Mouse (Mus musculus): ENCODE data around the gene Lbp.

Gene Lbp

DNA sequence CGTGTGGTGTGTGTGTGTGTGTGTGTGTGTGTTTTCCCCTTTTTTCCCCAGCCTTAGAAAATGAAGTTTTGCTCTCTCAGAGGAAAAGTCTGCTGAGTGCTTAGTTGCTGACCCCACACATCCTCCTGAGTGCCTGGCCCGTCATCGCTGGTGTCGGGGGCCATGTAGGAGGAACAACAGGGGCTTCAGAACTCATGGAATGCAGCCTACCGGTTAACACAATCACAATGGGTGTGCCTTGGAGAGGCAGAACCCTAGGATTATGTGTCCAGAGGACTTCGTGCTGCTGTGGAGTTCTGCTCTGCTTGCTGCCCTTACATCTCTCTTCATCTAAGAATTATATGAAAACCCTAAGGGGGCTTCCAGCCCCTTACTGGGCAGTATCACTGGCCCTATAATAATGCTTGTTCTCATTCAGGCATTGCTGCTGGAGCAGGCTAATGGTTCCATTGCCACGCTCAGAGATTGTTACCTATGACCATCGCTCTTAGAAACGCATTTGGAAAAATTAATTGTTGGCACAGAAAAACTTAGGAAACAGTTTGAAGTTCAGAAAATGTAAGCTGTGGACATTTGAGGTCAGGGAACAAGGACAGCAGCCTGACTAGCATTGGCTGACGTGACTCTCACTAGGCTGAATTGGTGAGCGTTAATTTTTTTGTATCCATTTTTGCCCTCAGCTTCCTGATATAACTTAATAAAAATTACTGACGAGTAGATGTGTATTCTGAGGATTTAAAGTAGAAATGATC lies 59.0 kb downstream of the Lbp start:
- TF ChIP-seq GATA4 (IDR thresholded peaks at IDR 0.05; ENCODE audit: insufficient replicate concordance, low read length), result no peak

DNA sequence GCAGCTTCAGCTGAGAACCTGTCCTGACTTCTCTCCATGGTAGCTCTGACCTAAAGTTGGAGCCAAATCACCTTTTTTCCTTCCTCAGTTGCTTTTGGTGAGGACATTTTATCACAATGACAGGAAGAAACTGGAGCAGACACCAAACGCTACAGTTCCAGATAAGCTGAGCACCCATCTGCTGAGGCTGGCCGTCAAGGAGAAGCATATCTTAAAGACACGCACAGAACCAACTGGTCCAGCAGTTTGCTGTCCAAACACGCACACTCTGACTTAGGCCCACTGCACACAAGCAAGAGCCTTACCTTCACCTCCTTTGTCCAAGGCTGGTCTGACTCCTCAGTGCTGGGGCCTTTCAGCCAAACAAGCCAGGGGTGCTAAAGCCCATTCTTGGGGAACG lies 61.4 kb downstream of the Lbp start:
- no peak for TF ChIP-seq GATA4 (IDR thresholded peaks at IDR 0.05; ENCODE audit: insufficient replicate concordance, low read length)

DNA sequence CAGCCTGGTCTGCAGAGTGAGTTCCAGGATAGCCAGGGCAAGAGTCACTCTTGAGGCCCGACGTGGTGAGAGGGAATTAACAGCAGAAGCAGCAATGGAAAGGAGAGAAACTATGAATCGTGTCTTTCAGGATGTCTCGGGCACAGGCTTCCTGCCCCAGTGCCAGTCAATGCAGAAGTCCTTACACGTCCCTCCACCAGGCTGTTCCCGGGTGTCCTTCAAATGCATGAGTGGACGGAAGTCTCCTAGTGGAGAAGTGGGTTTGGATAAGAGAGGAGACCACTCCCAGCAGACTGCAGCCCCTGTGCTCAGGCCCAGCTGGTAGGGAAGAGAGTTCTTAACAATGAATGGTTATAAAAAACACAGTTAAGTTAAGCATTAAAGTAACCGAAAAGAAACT lies 62.0 kb downstream of the Lbp start:
- no peak for TF ChIP-seq GATA4 (IDR thresholded peaks at IDR 0.05; ENCODE audit: insufficient replicate concordance, low read length)

DNA sequence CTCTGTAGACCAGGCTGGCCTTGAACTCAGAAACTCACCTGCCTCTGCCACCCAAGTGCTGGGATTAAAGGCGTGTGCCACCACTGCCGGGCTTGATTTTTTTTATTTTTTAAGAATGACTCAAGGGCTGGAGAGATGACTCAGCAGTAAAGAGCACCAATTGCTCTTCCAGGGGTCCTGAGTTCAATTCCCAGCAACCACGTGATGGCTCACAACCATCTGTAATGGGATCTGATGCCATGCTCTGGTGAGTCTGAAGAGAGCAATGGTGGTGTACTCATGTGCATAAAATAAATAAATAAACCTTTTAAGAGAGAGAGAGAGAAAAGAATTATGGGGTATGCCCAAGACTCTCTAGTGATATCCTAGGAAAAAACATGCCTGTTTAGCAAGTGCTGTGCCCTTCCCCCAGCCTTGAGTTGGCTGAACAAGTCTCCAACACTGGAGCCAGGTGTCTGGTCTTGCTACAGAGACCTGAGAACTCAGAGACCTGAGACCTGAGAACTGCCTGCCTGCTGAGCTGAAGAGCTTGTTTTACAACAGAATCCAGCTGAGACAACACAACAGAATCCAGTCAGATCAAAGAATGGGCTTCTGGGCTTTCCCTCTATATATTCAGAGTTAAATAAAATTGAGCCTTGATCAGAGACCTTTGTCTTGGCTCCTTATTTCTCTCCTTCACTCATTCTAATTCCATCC lies 63.3 kb downstream of the Lbp start:
- TF ChIP-seq GATA4 (IDR thresholded peaks at IDR 0.05; ENCODE audit: insufficient replicate concordance, low read length), result no peak

DNA sequence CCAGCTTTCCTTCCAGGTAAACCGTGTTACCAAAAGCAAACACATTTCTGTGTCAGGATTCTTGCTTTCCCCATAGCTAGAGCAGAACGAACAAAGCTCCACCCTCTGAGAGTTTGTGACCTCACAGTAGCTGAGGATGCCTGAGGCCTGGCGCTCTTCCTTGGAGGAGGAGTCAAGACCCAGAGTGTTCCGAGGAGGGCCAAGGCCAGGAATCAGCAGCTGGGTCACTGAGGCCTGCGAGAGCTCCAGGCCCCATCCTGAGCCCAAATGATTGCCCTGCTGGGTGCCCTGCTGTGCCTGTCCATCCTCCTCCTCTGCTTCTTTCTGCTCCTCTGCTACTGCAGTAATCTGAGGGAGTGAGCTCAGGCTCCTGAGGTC lies 63.9 kb downstream of the Lbp start:
- TF ChIP-seq GATA4 (IDR thresholded peaks at IDR 0.05; ENCODE audit: insufficient replicate concordance, low read length), result no peak

DNA sequence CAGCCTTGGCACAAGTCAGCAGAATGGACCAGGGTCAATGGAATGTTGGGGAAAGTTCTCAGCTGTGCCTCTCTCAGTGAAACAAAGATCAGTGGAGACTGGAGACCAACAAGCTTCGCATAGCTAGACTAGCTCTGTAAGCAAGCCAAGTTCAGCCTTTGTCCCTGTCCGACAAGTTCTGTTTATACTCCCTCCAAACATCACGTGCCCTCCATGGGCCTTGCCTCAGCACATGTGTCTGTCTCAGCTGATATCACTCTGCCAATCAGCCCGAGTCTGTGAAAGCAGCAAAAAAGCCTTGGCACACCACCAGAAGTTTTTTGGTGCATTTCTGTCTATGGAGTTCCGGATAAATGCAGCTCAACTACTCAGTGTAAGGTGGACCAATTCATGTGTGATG lies 66.8 kb downstream of the Lbp start:
- TF ChIP-seq GATA4 (IDR thresholded peaks at IDR 0.05; ENCODE audit: insufficient replicate concordance, low read length), result no peak

DNA sequence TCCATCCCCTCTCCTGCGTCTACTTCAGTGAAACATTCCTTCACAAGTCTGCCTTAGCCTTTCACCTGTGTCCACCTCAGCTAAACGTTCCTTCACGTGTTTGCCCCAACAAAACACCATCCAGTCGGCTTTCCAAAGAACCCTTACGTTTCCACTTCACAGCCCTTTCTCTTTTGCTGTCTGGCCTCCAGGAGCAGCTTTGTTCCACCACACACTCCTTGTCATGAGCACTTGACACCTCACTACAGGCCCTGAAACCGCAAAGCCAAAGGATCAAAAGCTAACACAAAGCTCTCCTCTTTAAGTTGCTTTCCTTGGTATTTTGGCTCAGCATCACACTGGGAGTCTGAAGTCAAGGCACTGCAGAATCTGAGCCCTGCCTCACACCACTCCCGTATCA lies 67.2 kb downstream of the Lbp start:
- TF ChIP-seq GATA4 (IDR thresholded peaks at IDR 0.05; ENCODE audit: insufficient replicate concordance, low read length), result no peak

DNA sequence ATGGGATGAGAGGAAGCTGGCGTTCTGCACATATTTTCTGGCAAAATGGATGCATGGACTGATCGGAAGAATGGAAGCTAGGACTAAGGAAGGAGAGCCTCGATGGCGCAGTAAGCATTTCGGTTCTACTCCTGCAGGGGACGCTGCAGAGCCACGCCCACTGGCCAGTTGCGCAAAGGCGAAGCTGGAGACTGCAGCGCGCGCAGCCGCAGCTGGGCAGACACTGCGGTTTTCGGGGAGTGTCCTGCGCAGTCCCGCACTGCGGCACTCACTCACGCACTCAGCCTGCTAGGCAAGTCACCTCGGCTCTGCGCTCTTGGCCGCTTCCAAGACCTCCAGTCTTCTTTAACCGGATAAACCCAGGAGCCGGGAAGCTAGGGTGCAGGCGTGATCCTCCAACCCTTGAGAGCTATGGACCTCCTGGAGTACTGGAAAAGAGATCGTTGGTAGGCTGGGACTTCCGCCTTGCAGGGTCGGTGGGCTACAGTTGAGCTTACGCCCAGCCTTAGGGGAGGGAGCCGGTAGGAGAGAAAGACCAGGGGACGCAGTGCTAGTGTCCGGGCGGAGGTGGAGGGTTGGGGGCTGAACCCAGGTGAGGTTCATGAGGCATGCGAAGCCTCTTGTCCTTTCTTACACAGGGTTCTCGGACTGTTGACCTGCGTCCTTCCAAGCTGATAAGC lies 69.3 kb downstream of the Lbp start, which contains the start of gene Snhg11:
Gene Snhg11, plus strand, starts transcription at position 196 of the 680 bp plus-strand sequence.
- no peak for TF ChIP-seq GATA4 (IDR thresholded peaks at IDR 0.05; ENCODE audit: insufficient replicate concordance, low read length)

DNA sequence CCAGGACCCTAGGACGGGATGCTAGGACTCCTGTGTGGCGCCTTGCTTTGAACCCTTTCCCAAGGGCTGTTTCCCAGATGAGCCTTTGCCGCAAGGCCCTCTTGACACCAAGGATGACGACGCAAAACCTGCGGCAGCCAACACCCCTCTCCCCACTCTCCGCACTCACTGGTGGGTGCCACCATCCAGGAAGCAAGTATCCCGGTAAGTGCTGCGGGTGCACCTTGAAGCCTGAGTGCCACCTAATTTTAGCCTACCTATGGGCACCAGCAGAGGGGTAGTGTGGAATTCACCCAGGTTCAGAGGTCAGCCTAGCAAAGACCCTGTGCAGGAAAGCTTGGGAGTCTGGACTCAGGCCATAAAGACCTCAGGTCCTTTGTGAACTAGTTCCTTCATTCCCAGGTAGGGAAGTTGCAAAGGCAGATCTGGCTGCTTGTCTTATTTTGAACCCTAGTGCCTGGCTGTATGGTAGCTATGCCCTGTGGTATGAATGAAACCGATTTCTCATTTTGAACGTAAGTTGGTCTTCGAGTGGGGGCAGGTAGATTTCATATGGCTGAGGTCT lies 69.9 kb downstream of the Lbp start:
- TF ChIP-seq GATA4 (IDR thresholded peaks at IDR 0.05; ENCODE audit: insufficient replicate concordance, low read length), result no peak

DNA sequence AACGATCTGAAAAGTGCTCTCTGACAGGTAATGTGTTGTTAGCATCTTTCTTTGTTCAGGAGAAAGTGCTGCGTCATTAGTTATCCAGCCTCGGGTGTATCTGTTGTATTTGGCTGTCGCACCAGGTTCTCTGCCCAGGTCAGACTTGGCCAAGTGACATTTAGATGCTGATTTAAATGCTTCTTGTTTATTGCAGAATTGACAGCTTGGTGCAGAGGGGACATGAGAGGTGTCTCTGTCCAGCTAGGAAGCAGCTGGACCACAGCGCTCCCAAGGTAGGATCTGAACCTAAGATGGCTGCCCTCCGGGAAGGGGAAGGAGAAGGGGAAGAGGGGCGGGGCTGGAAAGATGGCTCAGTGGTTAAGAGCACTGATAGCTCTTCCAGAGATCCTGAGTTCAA lies 70.5 kb downstream of the Lbp start:
- no peak for TF ChIP-seq GATA4 (IDR thresholded peaks at IDR 0.05; ENCODE audit: insufficient replicate concordance, low read length)

DNA sequence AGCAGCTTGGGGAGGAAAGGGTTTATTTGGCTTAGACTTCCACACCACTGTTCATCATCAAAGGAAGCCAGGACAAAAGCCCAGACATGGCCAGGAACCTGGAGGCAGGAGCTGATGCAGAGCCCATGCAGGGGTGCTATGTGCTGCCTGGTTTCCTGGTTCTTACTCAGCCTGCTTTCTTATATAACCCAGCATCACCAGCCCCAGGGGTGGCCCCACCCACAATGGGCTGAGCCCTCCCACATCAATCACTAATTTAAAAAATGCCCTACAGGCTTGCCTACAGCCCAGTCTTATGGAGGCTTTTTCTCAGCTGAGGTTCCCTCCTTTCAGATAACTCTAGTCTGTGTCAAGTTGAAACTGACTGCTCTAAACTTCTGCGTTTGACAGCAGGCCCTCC lies 71.5 kb downstream of the Lbp start:
- TF ChIP-seq GATA4 (IDR thresholded peaks at IDR 0.05; ENCODE audit: insufficient replicate concordance, low read length), result no peak

DNA sequence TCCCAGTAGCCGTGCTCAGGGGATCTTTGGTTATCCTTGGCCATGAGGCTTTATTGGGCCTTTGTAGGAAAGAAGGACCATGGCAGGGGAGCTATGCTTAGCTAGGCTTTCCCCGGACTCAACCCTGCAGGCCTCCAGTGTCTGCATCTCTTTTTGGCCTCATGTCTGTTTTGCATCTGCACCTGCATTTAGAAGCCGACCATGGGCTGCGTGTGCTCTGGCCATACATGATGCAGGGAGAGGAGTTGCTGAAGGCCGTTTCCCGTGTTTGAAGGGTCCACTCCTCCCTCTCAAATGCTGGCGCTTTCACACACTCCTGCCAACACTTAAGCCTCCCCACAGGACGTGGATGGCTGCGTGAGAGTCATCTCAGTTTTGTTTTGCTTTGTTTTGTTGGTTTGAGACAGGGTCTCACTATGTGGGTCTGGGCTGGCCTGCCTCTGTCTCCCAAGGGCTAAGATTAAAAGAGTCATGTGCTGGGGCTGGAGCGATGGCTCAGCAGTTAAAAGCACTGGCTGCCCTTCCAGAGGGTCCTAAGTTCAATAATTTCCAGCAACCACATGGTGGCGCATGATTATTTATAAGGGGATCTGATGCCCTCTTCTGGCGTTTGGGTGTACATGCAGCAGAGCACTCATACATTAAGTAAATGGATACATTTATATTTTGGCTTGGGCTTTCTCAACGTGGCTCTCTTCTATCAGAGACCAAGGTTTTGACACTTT lies 73.2 kb downstream of the Lbp start:
- no peak for TF ChIP-seq GATA4 (IDR thresholded peaks at IDR 0.05; ENCODE audit: insufficient replicate concordance, low read length)

All from liver, adult (tissue).